Mouse (Mus musculus) bone marrow macrophage, adult 2 months (primary cell): ENCODE data around the gene Abhd2.

Source experiments
- CTCF ChIP-seq: IDR thresholded peaks from 2 replicates; pipeline ENCODE4 v1.5.1; 2012; ENCODE audit warnings: low read depth, mild to moderate bottlenecking, low read length, moderate library complexity
- POLR2A ChIP-seq: IDR thresholded peaks from 2 replicates; pipeline ENCODE4 v1.6.1; 2012; ENCODE audit warnings: mild to moderate bottlenecking, low read depth, low read length, borderline replicate concordance

DNA sequence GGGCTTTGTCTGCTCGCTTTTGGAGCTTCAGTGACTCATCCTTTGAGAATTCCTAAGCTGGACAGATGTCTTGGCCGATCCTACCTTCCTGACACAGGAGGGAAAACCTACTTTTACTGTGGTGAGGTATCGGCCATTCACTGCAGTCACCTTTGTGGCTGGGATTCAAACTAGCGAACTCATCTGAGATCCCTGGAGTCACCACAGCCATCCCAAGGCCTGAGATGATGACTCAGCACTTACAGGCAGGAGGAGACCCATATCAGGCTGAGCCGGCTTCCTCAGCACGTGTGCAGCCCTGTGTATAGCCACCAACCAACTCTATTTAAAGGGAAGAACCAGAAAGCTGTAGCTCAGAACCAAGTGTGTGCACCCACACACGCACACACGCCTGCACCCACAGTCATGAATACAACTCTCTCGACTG lies 2.0 kb upstream of the Abhd2 start:
- TF ChIP-seq POLR2A = no peak
- no peak for TF ChIP-seq CTCF
